Mouse (Mus musculus) thymus, postnatal 14 days (tissue): ENCODE data around the gene Gpc1.

Experiments
- DNase-seq: peaks from one replicate; pipeline ENCODE4 v3.0.0; 2021

The Gpc1 gene

GRCm38 (mm10) chr1:92831188-92832001 is at the start of gene Gpc1:
TSS of gene Gpc1 (plus strand) at chr1:92831645.
- DNase-seq, result peak; percentile 90

GRCm38 (mm10) chr1:92781862-92782261 is 49.6 kb upstream of the Gpc1 start:
- no peak for DNase-seq

GRCm38 (mm10) chr1:92782587-92782986 is 48.9 kb upstream of the Gpc1 start:
- no peak for DNase-seq

- no peak for DNase-seq
These were observed 44.2 kb upstream of the Gpc1 start for GRCm38 (mm10) chr1:92787221-92787620.

- DNase-seq, result no peak
These were observed 43.4 kb upstream of the Gpc1 start for GRCm38 (mm10) chr1:92788049-92788448.

GRCm38 (mm10) chr1:92790628-92791027 is 40.8 kb upstream of the Gpc1 start:
- no peak for DNase-seq

- no peak for DNase-seq
These were observed 40.2 kb upstream of the Gpc1 start for GRCm38 (mm10) chr1:92791070-92791831.

- DNase-seq, result no peak
These were observed 37.7 kb upstream of the Gpc1 start for GRCm38 (mm10) chr1:92793781-92794180.

- no peak for DNase-seq
These were observed 33.0 kb upstream of the Gpc1 start for GRCm38 (mm10) chr1:92798425-92798824.

- DNase-seq, result no peak
These were observed 31.8 kb upstream of the Gpc1 start for GRCm38 (mm10) chr1:92799653-92800052.

GRCm38 (mm10) chr1:92802362-92802761 is 29.1 kb upstream of the Gpc1 start:
- no peak for DNase-seq

GRCm38 (mm10) chr1:92803376-92803775 is 28.1 kb upstream of the Gpc1 start:
- DNase-seq, result no peak

GRCm38 (mm10) chr1:92805181-92805580 is 26.3 kb upstream of the Gpc1 start:
- no peak for DNase-seq

- no peak for DNase-seq
These were observed 25.6 kb upstream of the Gpc1 start for GRCm38 (mm10) chr1:92805836-92806235.

- DNase-seq, result no peak
These were observed 24.7 kb upstream of the Gpc1 start for GRCm38 (mm10) chr1:92806720-92807119.

- DNase-seq, result no peak
These were observed 21.8 kb upstream of the Gpc1 start for GRCm38 (mm10) chr1:92809621-92810020.

- no peak for DNase-seq
These were observed 17.1 kb upstream of the Gpc1 start for GRCm38 (mm10) chr1:92814319-92814718.

- no peak for DNase-seq
These were observed 16.3 kb upstream of the Gpc1 start for GRCm38 (mm10) chr1:92815100-92815499.

GRCm38 (mm10) chr1:92815756-92816294 is 15.6 kb upstream of the Gpc1 start:
- no peak for DNase-seq

- peak; percentile 20 for DNase-seq
These were observed 738 bp upstream of the Gpc1 start for GRCm38 (mm10) chr1:92830626-92831187.

- DNase-seq, result peak; percentile 48
These were observed 866 bp downstream of the Gpc1 start for GRCm38 (mm10) chr1:92832011-92833010.
